Mouse (Mus musculus) liver, adult 10 weeks (tissue): ENCODE data around the gene Tmem164. TPM values are rescaled to one million over a fixed set of nuclear protein-coding genes. Genes with fewer than 3 reads are reported as not detected.

Experiments used
- polyA plus RNA-seq: library from polyadenylated mRNA; stranded (reverse); fragments of 350-450 nt; fragmentation: Illumina TruSeq; extraction: RNeasy Lipid Tissue Mini Kit (QIAGEN cat#74804); gene quantifications from one replicate; pipeline ENCODE4 v1.2.3, GENCODE M21; 2014; ENCODE audit warnings: low read depth, low replicate concordance

Tmem164 gene
- polyA plus RNA-seq = 4.0 TPM

GRCm38 (mm10) chrX:142681056-142681615, at the start of gene Tmem164:
TSS of gene Tmem164 (plus strand) at chrX:142681406.

